Mouse (Mus musculus) kidney, postnatal 4 days (tissue): ENCODE data around the gene Eci1.
"Not testable (repeated sequence)": the region's sequence is repeated elsewhere in the genome, so short reads cannot be mapped to it uniquely, and the experiment has no call there.

Experiments used
- DNase-seq, 2 experiments: peaks; one replicate each; pipeline ENCODE4 v3.0.0; 2021; ENCODE audit warnings: mixed read lengths in 2 of 2

The Eci1 gene

DNA sequence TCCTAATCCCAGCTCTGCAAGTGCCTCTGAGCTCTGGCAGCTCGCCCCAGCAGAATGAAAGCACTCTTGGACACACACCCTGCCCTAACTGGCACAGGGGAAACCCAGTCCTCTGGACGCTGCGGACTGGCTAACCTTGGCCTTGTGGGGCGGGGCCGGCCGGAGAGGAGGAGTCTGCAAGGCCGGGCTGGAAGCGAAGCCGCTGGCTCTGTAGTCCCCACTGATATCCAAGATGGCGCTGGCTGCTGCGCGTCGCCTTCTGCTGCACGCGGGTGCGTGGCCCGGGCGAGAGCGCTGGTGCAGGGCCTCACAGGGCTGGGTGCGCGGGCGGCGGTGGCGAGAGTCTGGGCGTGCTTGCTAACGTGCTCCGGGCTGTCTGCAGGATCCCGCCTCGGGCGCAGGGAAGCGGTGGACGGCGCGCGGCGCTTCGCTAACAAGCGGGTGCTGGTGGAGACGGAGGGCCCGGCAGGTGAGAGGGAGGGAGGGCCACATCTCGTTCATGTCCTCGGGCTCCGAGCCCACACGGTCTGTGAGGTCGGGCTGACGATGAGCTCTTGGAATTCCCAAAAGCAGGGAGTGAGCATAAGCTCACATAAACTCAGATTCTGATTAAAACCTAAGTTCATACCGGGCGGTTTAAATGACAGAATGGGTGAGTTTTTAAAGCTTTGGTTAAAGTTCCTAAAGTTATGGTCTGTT is at the start of gene Eci1:
TSS of gene Eci1 (plus strand) at position 171 of the 699 bp plus-strand sequence.
- DNase-seq: peak; percentile 96 to 98

DNA sequence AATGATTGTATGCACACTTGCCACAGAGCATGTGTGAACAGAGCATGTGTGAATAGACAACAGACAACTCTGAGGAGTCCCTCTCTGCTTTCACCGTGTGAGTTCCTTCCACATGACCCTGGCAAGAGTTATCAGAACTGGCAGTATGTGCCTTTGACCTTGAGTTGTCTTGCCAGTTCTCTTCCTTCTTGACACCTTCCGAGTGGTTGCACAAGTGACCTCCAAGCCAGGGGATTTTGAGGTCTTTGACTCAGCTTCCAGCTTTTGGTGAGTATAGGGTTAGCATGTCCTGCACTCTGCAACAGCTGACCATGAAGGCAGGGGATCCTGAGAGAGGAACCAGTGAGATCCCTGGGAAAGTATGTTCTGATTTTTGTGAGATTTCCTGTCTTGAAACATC is 47.9 kb upstream of the Eci1 start:
- DNase-seq: no peak

DNA sequence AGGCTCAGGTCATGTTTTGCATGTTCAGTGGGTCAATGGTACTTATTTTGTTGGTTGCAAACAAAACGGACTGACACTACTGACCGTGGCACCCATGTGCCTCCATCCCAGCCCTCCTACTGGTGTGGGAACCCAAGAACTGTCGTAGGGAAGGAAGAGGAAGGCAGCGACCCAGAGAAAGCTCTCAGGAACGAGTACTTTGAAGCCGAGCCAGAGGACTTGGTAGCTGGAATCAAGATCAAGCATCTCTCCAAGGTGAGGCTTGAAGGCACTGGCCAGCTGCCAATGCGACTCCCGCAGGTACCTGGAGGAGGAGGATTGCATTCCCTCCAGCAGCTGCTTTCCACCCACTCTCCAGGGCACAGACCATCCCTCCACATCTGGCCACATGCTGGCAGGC is 42.7 kb upstream of the Eci1 start:
- DNase-seq: no peak

DNA sequence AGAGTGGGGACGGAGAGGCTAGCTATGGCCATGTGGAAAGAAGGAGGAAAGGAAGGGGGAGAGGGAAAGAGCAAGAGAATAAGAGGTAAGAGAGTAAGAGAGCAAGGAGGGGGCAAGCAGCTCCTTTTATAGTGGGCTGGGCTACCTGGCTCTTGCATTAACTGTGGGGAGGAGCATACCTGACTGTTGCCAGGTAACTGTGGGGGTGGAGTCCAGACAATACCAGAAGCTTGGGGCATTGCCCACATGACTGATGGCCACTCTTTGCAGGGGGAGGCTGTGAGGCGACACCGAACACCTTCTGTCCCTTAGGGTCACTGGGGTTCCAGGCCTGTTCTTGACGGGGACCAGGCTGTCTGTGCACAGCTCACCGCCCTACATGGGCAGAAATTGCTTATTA is 37.7 kb upstream of the Eci1 start:
- no peak for DNase-seq

DNA sequence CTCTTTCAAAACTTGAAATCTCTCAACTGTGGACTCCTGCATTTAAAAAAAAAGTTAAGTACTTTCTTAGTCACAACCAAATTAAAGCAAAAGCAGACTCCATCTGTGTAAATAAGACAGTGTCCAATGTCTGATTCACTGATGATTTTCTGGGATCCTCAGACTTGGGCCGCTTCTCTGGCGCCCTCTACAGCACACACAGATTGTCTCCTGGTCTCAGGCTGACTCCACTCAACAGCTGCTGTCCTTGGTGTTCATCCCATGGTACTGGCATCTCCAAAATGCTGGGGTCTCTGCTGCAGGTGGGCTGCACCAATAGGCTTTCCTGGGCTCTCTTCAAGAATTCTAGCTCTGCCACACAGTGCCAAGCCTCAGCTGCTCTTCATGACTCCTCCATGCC is 36.6 kb upstream of the Eci1 start:
- peak; percentile 77 to 80 for DNase-seq

DNA sequence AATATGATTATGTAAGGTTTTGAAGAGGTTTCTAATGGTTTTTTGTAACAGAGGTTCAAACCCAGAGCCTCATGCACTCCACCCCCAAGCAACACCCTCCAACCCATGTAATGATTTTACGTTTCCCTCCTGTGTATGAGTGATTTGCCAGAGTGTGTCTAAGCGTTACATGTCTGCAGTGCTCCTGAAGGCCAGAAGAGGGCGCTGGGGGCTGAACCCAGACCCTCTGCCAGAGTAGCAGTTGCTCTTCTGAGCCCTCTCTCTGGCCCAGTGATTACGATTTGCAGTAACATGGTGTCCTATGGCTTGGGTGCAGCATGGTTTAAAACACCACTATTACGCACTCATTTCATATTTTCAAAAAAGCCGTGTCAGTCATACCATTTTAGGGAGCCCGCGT is 35.3 kb upstream of the Eci1 start:
- DNase-seq: peak; percentile 46

DNA sequence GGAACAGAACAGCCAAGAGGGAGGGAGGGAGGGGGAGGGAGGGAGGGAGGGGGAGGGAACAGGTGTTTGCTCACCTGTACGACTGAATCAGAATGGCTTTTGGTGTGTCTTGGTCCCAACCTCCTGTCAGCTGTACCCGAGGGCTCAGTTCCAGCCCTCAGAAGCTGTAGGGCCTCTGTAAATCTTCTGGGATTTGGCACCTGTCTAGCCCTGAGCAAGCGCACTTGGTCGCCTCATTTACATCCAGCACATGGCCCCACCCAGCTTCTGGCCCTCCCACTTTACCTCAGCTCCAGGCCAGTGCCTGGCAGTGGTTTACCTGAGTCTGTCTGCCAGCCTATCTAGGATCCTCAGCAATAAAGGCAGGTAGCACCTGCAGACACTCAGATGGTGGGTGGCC is 32.9 kb upstream of the Eci1 start:
- DNase-seq: no peak

DNA sequence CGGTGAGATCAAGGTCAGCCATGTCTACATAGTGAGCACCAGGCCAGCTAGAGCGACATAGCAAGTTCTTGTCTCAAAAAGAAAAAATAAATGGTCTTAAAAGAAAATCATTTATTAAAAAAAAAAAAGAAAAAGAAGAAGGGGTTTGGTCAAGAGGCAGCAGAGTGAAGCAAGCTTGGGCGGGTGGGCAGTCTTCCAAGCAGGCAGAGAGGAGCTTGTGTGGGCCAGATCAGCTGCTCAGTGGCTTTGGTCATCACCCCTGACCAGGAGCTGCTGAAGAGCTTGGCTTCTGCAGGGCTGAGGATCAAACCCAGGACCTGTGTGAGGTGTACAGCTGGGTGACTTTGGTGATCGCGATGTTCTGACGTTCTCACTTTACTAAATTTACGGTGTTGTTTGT is 32.0 kb upstream of the Eci1 start:
- peak in 1 of 2 experiments; percentile 27 for DNase-seq

DNA sequence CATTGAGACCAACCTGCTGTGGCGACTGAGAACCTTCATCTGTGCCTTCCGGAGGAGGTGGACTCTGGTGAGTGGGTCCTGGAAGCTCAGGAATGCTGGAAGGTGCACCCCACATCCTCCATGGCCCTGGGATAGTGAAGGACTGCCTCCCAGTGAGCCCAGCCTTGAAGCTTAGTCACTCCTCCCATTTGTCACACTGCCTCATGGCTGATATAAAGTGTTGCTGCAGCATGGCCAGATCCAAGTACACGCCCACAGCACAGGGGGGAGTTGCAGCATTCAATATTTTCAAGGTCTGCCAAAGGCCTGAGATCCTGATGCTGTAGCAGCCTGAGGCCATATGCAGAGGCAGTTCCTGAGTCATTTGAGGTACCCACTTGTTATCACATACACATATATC is 24.1 kb upstream of the Eci1 start:
- DNase-seq: no peak

DNA sequence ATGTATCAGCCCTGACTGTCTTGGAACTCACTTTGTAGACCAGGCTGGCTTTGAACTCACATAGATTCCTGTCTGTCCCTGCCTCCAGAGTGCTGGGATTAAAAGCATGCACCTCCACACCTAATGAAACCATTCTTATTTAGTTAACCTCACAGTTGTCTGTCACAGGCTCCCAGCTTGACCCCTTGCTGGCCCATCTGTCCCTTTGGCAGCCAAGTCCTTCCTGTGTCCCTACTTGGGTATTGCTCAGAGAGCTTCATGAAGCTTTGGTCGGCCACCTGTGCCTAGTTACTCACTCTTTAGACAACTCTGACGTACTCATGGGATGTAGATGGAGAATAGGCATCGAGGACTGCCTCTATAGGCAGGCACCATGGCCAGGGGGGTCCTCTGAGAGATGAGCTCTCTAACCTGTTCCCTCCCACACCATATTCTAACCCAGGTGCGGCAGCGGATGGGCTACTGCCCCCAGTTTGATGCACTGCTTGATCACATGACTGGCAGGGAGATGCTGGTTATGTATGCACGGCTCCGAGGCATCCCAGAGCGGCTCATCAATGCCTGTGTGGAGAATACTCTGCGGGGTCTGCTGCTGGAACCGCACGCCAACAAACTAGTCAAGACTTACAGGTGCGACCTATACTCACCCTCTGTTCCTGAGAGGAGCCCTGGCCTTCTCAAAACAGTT is 19.2 kb upstream of the Eci1 start:
- DNase-seq: no peak

DNA sequence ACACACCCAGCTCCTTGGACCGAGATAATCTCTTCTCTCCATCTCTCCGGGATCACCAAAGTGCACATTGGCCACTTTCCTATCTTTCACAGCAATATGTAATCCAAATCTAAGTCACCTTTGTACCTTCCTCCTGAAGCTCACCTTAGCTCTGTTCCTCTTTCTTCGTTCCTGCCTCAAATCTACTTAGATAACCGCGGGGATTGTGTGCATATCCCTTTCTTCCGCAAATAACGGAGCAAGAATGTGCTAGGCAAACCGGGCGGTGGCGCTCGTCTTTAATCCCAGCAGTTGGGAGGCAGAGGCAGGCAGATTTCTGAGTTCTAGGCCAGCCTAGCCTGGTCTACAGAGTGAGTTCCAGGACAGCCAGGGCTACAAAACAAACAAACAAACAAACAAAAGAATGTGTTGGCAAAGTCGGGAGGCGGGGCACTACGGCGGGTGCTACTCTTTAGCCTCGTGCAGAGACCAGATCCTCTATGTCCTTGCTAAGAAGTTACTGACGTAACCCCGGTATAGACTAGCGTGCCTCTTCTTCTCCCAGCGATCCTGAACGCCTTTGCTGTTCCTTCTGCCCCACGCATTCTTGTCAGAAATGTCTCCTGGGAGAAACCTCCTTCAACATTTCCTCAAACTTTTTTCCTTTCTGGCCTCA is 12.8 kb upstream of the Eci1 start:
- DNase-seq: no peak

DNA sequence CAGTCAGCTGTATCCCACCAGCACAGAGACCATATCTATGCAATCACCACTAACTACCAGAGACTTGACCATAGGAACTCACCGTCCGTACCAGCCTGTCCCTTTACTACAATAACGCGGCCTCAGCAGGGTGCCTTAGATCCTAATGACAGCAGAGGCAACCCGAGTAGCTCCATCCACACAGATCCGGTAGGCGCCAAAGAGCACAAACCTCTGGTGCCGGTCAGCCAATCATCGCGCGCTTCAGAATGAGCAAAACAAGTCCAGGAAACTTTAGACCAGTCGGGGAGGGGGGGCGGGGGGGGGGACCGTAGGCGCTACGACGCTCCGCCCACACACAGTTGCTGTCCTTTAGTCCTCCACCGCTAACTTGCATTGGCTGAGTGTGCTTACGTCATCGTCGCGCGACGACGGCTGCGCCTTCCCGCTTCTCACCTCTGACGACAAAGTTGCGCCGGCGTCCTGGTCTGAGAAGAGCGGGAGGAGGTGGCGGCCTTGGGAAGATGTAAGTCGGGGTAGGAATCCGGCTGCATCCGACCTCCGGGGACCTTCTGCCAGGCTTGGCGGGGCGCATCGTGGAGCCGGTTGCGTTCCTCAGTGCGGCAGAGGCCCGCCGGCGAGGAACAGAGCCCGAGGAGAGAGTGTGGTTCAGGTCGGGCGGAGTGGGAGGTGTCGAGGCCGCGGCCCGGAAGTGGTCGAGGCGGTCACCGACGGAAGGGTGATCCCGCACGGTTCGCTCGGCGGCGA is 12.0 kb upstream of the Eci1 start, which contains the start of gene Rnps1:
TSS of gene Rnps1 (plus strand) at position 336 of the 747 bp plus-strand sequence.
- peak; percentile 99 for DNase-seq

DNA sequence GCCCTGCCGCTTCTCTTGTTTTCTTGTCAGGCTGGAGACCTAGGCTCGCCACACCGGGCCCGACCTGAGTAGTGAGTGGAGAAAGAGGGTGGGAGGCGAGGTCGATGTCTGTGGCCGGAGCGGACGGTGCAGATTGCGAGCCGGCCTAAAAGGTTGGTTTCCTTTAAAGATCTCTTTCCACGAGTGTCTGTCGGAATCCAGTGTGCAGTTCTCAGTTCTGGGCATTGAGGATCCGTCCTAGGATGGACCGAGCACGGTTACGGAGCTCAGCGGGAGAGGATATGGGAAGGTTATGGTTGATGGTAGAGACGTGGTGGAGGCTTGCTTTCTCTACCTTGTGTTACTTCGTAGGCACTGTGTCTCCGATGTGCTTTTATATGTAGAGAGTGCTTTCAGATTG is 11.4 kb upstream of the Eci1 start:
- no peak for DNase-seq

DNA sequence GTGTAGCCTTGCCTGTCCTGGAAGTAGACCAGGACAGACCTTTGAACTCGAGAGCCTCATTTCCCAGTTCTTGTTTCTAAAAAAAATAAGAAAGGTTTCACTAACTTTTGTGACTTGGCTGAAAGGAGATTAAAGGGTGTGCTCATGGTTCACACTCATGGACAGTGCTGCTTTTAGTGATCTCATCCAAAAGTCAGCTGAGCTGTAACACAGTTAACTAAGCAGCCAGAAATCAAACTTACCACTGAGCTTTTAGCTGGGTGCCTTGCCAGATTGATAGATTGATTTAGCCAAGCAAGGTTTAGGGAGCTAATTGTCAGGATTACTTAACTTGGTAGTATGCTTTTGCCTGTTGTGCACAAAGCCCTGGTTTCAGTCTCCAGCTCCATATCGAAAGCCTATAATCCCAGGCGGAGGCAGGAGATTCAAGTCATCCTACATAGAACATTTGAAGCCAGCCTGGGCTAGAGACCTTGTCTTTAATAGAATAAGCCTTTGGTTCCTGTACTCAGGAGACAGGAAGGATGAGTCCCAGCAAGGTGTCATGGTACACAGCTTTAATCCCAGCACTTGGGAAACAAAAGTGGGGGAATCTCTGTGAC is 10.3 kb upstream of the Eci1 start:
- DNase-seq: no peak

DNA sequence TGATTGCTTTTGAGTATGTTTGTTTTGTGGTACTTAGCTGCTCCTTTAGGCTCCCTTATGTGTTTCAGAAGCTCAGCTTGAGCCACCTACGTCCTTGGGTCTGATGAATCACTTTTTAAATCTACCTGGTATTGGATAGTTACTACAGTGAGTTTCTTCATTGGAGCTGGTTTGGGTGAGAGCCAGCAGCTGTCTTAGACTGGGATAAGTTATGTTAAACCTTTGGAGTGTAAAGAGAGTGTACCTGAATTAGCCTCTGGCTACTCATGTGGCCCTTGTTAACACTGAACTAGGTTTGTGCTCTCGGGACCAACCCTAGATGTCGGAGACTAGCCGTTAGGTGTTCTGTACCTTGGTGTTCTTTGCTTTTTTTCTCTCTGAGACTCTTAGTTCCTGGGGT is 3.3 kb upstream of the Eci1 start:
- no peak for DNase-seq

DNA sequence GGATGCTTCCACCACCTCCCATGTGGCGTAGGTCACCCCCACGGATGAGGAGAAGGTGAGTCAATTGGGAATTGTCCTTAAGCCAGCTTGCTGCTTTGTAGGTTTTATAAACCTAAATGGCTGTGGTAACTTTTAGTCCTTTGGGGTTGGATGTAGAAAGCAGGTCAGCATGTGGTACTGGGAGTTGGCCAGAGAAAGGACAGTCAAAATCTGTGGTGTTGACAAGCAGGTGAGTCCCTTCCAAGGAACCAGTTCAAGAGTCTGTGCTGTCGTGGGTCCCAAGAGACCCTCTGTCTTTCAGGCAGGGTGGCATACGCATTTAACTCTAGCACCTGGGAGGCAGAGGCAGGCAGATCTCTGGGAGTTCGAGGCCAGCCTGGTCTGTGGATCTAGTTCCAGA is 2.0 kb upstream of the Eci1 start:
- DNase-seq: no peak

DNA sequence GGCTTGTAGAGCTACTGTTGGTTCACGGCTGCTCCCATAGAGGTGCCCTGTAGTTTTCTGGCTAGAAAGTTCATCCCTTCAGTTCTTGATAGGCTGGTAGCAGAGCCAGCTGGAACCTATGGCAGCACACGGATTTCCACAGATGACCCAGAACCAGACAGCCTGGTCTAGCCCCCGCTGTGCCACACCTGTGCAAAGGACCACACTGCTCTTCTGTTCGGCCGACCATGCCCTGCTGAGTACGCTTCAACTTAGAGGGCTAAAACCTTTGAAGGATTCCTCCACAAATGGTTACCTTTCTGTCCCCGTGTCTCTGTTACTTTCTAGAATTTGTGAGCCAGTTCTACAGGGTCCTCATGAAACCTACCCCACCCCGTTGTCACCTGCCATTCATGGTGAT is 1.1 kb upstream of the Eci1 start:
- not testable (repeated sequence) for DNase-seq

DNA sequence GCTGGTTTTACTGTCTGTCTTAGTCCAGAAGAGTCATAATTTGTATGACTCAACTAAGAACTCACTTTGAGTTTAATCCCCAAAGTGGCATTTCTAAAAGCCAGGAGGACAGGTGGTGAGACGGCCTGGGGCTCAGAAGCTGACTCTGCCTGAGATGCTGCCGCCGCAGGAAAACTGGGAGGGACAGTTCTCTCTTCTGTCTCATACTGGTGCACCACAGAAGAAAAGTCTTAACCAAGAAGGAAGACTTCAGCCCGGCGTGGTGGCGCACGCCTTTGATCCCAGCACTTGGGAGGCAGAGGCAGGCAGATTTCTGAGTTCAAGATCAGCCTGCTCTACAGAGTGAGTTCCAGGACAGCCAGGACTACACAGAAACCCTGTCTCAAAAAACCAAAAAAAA is 536 bp upstream of the Eci1 start:
- no peak for DNase-seq

DNA sequence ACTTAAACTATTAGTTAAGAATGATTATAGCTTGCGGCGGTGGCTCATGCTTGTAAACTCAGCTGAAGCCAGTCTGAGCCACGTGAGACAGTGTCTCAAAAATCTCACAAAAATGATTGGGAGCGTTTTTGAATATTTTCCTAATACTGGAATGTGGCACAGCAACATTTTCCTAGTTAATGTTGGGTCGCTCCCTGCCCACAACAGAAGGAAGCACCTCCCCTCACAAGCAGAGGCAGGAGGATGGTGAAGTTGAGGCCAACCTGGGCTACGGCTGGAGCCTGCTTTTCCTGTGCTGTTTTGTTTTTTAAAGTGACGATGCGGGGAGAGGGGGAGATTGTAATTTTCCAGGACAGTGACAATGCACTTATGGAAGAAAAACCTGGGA is 723 bp downstream of the Eci1 start:
- peak; percentile 30 to 44 for DNase-seq

DNA sequence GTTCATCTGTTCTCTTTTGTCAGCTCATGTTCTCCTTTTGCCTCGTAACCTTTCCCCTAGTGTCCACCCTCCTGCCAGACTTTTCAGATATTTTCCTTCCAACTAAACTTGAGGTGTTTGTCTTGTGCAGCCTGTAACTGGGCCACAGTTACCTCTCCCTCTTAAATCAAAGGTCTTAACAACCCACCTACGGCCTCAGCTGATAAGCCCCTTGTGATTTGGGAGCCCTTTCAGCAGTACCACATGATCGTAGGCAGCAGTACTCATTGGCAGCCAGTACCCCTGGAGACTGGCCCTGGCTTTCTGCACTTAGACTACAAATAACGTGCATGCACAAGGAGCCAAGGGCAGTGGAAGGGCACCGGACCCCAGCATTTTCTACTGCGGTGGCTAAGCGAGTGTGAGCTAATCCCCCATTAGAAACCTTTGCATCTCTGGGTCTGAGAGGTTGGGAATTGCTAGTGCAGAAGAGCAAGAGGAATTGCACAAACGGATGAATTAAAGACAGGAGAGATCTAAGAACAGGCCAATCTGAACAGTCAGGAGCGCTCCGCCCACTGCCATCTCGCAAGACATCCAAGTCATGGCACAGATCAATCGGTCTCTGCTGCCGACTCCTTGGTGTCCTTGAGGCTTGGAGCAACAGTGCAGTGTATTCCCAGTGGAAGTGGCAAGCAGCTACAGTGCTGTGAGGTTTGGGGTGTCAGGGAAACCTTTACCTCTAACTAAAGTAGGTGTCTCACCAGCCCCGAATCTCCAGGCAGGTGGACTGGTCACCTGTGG is 3.0 kb downstream of the Eci1 start:
- DNase-seq: no peak

DNA sequence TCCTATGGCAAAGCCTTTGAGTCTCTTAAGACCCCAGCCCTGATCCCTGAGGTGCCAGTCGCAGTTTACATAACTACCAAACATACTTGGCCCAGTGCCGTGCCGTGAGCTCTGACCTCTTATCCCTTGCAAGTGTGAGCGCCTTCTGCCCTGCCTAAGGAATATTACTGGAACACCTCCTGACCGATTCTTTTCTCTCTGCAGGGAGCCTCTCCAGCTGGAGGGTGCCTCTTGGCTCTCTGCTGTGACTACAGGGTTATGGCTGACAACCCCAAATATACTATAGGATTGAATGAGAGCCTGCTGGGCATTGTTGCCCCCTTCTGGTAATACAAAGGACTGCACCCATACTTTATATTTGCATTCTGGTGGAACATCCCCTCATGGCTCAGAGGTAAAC is 10.6 kb downstream of the Eci1 start:
- peak in 1 of 2 experiments; percentile 48 for DNase-seq

DNA sequence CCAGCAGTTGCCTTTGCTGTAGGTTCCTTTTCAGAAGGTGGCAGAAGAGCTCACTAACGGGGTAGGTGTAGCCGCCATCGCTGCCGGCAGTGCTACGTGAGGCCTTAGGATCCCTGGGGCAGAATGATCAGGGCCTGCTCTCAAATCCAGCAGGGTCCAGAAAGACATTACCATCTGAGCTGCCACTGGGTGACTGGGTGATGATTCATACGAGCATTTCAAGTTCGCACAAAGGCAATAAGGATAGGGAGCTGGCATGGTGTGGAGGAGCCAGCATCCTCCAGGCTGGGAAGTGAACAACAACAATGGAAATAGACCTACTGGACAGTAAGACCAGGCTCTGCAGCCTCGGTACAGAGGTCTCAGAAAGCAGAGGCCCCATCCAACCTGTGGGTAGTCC is 13.9 kb downstream of the Eci1 start:
- no peak for DNase-seq
